Mouse (Mus musculus) embryonic facial prominence, embryonic 11.5 days (tissue): ENCODE measurements around the gene Cplx2. TPM values are rescaled to one million over a fixed set of nuclear protein-coding genes. Genes with fewer than 3 reads are reported as not detected.

ENCODE experiments used
- ATAC-seq: fragments of 200-750 bp; cut with Nextera tagmentation; replicated peaks from 2 replicates; pipeline ENCODE4 v1.8.0; 2017; ENCODE audit warnings: low read depth; ENCODE audit not compliant: insufficient number of reproducible peaks, low FRiP score, low TSS enrichment
- DNase-seq: peaks from one replicate; pipeline ENCODE4 v3.0.0-alpha.2; 2015; ENCODE audit warnings: low spot score
- H3K27ac ChIP-seq: fragments of 300-500 bp; sonication (generic); replicated peaks from 2 replicates; pipeline ENCODE4 v1.5.1; 2014; ENCODE audit warnings: mild to moderate bottlenecking, low read depth, low read length, control low read depth
- H3K27me3 ChIP-seq: fragments of 300-500 bp; sonication (generic); 2 replicates; pipeline ENCODE4 v1.6.1; 2014; ENCODE audit warnings: mild to moderate bottlenecking, low read length, moderate library complexity, mixed read lengths; ENCODE audit not compliant: control insufficient read depth, insufficient read depth
- H3K36me3 ChIP-seq: fragments of 300-500 bp; sonication (generic); replicated peaks from 2 replicates; pipeline ENCODE4 v1.6.1; 2014; ENCODE audit warnings: low read depth, mild to moderate bottlenecking, low read length, moderate library complexity, mixed read lengths; ENCODE audit not compliant: control insufficient read depth, insufficient read depth
- H3K4me1 ChIP-seq: fragments of 300-500 bp; sonication (generic); 2 replicates; pipeline ENCODE4 v1.6.1; 2014; ENCODE audit warnings: low read length, mixed read lengths; ENCODE audit not compliant: control insufficient read depth, insufficient read depth
- H3K4me2 ChIP-seq: fragments of 300-500 bp; sonication (generic); 2 replicates; pipeline ENCODE4 v1.6.1; 2014; ENCODE audit warnings: low read depth, mild to moderate bottlenecking, control low read depth, low read length, moderate library complexity
- H3K4me3 ChIP-seq: fragments of 300-500 bp; sonication (generic); 2 replicates; pipeline ENCODE4 v1.5.1; 2014; ENCODE audit warnings: low read depth, low read length, control low read depth
- H3K9ac ChIP-seq: fragments of 300-500 bp; sonication (generic); replicated peaks from 2 replicates; pipeline ENCODE4 v1.6.1; 2014; ENCODE audit warnings: mild to moderate bottlenecking, control low read depth, low read length
- H3K9me3 ChIP-seq: fragments of 300-500 bp; sonication (generic); replicated peaks from 2 replicates; pipeline ENCODE4 v1.6.1; 2016; ENCODE audit warnings: mild to moderate bottlenecking, low read length, inconsistent platforms, mixed read lengths; ENCODE audit not compliant: control insufficient read depth
- WGBS: fragments of 180-500 bp; shearing (Covaris S2); extraction: QIAGEN DNeasy Blood & Tissue Kit; methylation state at CpG from one replicate; pipeline ENCODE4 v1.1.7; 2014; 5-methylcytosine and 5-hydroxymethylcytosine counted together
- polyA plus RNA-seq: library from polyadenylated mRNA; unstranded; fragments of >200 nt; fragmentation: Nextera tagmentation; extraction: Ambion mirVana; gene quantifications from 2 replicates; pipeline ENCODE4 v1.2.1, GENCODE M21; 2014

Gene Cplx2
- polyA plus RNA-seq, 1 experiment from 2014 or later = 6.9 TPM

- 32% methylated on average over 5 of the region's 5 CpGs for WGBS
Measured at GRCm38 (mm10) chr13:54384518-54384917, 13.4 kb downstream of the Cplx2 start.

GRCm38 (mm10) chr13:54385008-54386004 is 14.2 kb downstream of the Cplx2 start:
- DNase-seq (no peak), ATAC-seq (no peak)
- no peaks in the 10 kb centered on the region for H3K27me3 ChIP-seq
- no peaks in the 10 kb centered on the region for H3K36me3 ChIP-seq
- H3K9me3 ChIP-seq = no peaks in the 10 kb centered on the region
- no peaks in the 10 kb centered on the region for H3K4me1 ChIP-seq
- H3K9ac ChIP-seq = no peak overlapping the region
- 66% methylated on average over 19 of the region's 19 CpGs for WGBS
- H3K4me3 ChIP-seq = no peak overlapping the region
- no peak overlapping the region for H3K4me2 ChIP-seq
- no peak overlapping the region for H3K27ac ChIP-seq

More at GRCm38 (mm10) chr13:54384518-54384917, 13.4 kb downstream of the Cplx2 start:
- Histone ChIP-seq H3K27ac (no peak overlapping the region), H3K9me3 (no peaks in the 10 kb centered on the region), H3K4me2 (no peak overlapping the region), H3K27me3 (no peaks in the 10 kb centered on the region), H3K4me3 (no peak overlapping the region), H3K4me1 (no peaks in the 10 kb centered on the region), H3K9ac (no peak overlapping the region), H3K36me3 (no peaks in the 10 kb centered on the region)
- ATAC-seq (no peak), DNase-seq (no peak)

GRCm38 (mm10) chr13:54389971-54390564 is 18.9 kb downstream of the Cplx2 start:
- Histone ChIP-seq H3K27me3 (no peaks in the 10 kb centered on the region), H3K4me2 (no peak overlapping the region), H3K36me3 (no peaks in the 10 kb centered on the region), H3K4me3 (no peak overlapping the region), H3K9me3 (no peaks in the 10 kb centered on the region), H3K4me1 (no peaks in the 10 kb centered on the region), H3K27ac (no peak overlapping the region), H3K9ac (no peak overlapping the region)
- ATAC-seq (no peak), DNase-seq (no peak)
- 58% methylated on average over 8 of the region's 8 CpGs for WGBS

GRCm38 (mm10) chr13:54390565-54391013 is 19.4 kb downstream of the Cplx2 start:
- ATAC-seq (no peak), DNase-seq (no peak)
- Histone ChIP-seq H3K9me3 (no peaks in the 10 kb centered on the region), H3K4me1 (no peaks in the 10 kb centered on the region), H3K4me2 (no peak overlapping the region), H3K4me3 (no peak overlapping the region), H3K36me3 (no peaks in the 10 kb centered on the region), H3K27ac (no peak overlapping the region), H3K9ac (no peak overlapping the region), H3K27me3 (no peaks in the 10 kb centered on the region)
- WGBS = 89% methylated on average over 7 of the region's 7 CpGs

- H3K9ac ChIP-seq = no peak overlapping the region
- no peak overlapping the region for H3K27ac ChIP-seq
- H3K36me3 ChIP-seq = no peaks in the 10 kb centered on the region
- H3K4me3 ChIP-seq = no peak overlapping the region
- no peaks in the 10 kb centered on the region for H3K4me1 ChIP-seq
- no peaks in the 10 kb centered on the region for H3K9me3 ChIP-seq
- H3K27me3 ChIP-seq = no peaks in the 10 kb centered on the region
- no peak for DNase-seq
- no peak for ATAC-seq
- WGBS = 84% methylated on average over 4 of the region's 4 CpGs
- no peak overlapping the region for H3K4me2 ChIP-seq
Measured at GRCm38 (mm10) chr13:54391313-54391712, 20.2 kb downstream of the Cplx2 start.

DNA sequence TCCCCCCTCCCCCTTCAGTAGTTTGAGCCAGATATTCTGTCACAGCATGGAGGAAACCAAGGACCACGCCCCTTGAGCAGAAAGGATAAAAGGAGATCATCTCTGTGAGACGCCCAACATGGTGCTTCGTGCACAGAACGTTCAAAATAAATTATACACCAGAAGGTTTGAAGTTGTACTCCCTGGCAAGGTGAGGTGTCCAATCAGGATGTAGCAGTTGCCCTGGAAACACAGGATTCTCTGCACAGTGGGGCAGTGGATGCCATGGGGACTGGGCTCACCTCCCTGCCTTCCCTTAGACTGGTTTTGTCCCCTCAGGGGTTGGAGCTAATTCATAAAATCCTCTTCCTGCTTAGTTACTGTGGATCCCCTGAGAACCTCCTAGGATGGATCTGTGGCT is 25.9 kb downstream of the Cplx2 start:
- Histone ChIP-seq H3K4me1 (no peaks in the 10 kb centered on the region), H3K9me3 (no peaks in the 10 kb centered on the region), H3K27me3 (no peaks in the 10 kb centered on the region), H3K4me3 (no peak overlapping the region), H3K4me2 (no peak overlapping the region), H3K36me3 (no peaks in the 10 kb centered on the region), H3K27ac (no peak overlapping the region), H3K9ac (no peak overlapping the region)
- no peak for DNase-seq
- ATAC-seq = no peak
- WGBS = 79% methylated on average over 4 of the region's 4 CpGs

DNA sequence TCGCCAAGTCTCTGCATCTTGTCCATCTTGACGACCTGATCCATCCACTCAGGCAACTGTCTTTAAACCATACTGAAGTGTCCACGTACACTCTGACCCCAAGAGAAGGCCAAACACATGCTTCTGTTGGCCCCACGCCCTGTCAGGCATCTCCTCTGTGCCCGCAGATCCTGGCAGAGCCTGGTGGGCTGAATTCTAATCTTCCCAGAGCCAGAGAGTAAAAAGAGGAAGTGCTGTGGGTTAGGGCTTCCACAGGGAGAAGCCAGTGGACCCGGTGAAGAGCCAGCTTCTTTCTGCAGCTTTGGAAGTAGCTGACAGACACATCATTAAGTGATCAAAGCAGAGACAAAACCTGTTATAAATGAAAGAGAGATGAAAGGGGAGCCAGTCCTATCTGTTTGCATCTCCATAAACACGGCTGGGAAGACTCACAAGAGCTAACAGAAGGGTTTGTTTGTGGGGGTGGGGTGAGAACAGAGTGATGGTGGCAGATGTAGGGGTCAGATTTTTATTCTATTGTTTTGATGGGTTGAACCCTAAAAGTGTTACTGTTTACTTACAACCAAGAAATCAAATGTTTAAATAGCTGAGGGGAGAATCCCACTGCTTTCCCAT is 29.5 kb downstream of the Cplx2 start:
- DNase-seq (no peak), ATAC-seq (no peak)
- no peaks in the 10 kb centered on the region for H3K9me3 ChIP-seq
- 76% methylated on average over 7 of the region's 7 CpGs for WGBS
- no peak overlapping the region for H3K9ac ChIP-seq
- H3K4me3 ChIP-seq = no peak overlapping the region
- no peaks in the 10 kb centered on the region; the same call in 1 of the 2 replicates for H3K4me1 ChIP-seq
- no peak overlapping the region for H3K4me2 ChIP-seq
- no peak overlapping the region for H3K27ac ChIP-seq
- no peaks in the 10 kb centered on the region for H3K36me3 ChIP-seq
- no peaks in the 10 kb centered on the region for H3K27me3 ChIP-seq
